Mouse (Mus musculus) midbrain, embryonic 12.5 days (tissue): ENCODE data around the gene Ephb1. TPM values are rescaled to one million over a fixed set of nuclear protein-coding genes. Genes with fewer than 3 reads are reported as not detected.

Experiments used
- ATAC-seq: fragments of 200-750 bp; cut with Nextera tagmentation; 2 replicates; pipeline ENCODE4 v1.8.0; 2017; ENCODE audit warnings: low read depth, moderate TSS enrichment, moderate library complexity; ENCODE audit not compliant: low FRiP score
- H3K27ac ChIP-seq: fragments of 300-500 bp; sonication (generic); replicated peaks from 2 replicates; pipeline ENCODE4 v1.5.1; 2016; ENCODE audit warnings: mild to moderate bottlenecking
- H3K27me3 ChIP-seq: fragments of 300-500 bp; sonication (generic); 2 replicates; pipeline ENCODE4 v1.6.1; 2016; ENCODE audit warnings: mild to moderate bottlenecking
- H3K36me3 ChIP-seq: fragments of 300-500 bp; sonication (generic); 2 replicates; pipeline ENCODE4 v1.6.1; 2016
- H3K4me1 ChIP-seq: fragments of 300-500 bp; sonication (generic); 2 replicates; pipeline ENCODE4 v1.6.1; 2016
- H3K4me2 ChIP-seq: fragments of 300-500 bp; sonication (generic); replicated peaks from 2 replicates; pipeline ENCODE4 v1.6.1; 2016; ENCODE audit warnings: mild to moderate bottlenecking, moderate library complexity
- H3K4me3 ChIP-seq: fragments of 300-500 bp; sonication (generic); 2 replicates; pipeline ENCODE4 v1.5.1; 2016; ENCODE audit warnings: mild to moderate bottlenecking
- H3K9ac ChIP-seq: fragments of 300-500 bp; sonication (generic); replicated peaks from 2 replicates; pipeline ENCODE4 v1.6.1; 2016; ENCODE audit warnings: mild to moderate bottlenecking, moderate library complexity
- H3K9me3 ChIP-seq: fragments of 300-500 bp; sonication (generic); 2 replicates; pipeline ENCODE4 v1.6.1; 2016; ENCODE audit warnings: mild to moderate bottlenecking
- WGBS: fragments of 180-500 bp; shearing (Covaris S2); methylation state at CpG from one replicate; pipeline ENCODE4 v1.1.7; 2016; 5-methylcytosine and 5-hydroxymethylcytosine counted together
- polyA plus RNA-seq: library from polyadenylated mRNA; unstranded; fragments of >200 nt; fragmentation: Nextera tagmentation; extraction: Ambion mirVana; gene quantifications from 2 replicates; pipeline ENCODE4 v1.2.1, GENCODE M21; 2016

Ephb1 gene
- polyA plus RNA-seq, 1 experiment from 2014 or later: 29.9 TPM

DNA sequence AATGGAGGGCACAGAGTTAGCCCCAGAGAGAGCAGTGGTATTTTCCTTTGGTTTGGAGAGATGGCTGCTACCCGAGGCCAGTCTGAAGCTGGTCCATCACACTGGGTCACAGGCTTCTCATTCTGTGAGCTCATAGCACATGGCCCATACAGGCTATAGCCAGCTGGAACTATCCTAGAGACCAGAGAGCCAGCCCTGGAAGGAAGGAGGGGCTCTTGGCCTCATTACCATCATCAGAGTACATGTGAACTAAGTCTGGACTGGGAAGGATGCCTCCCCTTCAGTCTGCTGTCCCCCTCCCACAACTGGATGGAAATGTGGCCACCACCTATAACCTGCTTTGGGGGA is 142.5 kb downstream of the Ephb1 start:
- ATAC-seq: no peak
- WGBS: 0% methylated on average over 1 of the region's 1 CpGs
- Histone ChIP-seq H3K9ac (no peak overlapping the region), H3K4me2 (peak overlapping the region; percentile 27), H3K36me3 (0 out of 2 replicates have a peak, but pooled peaks cover 6% of the 10 kb centered on the region), H3K4me1 (peaks cover 54% of the 10 kb centered on the region), H3K27ac (peak overlapping the region; percentile 82), H3K27me3 (peaks cover 67% of the 10 kb centered on the region), H3K9me3 (no peaks in the 10 kb centered on the region), H3K4me3 (no peak overlapping the region)

DNA sequence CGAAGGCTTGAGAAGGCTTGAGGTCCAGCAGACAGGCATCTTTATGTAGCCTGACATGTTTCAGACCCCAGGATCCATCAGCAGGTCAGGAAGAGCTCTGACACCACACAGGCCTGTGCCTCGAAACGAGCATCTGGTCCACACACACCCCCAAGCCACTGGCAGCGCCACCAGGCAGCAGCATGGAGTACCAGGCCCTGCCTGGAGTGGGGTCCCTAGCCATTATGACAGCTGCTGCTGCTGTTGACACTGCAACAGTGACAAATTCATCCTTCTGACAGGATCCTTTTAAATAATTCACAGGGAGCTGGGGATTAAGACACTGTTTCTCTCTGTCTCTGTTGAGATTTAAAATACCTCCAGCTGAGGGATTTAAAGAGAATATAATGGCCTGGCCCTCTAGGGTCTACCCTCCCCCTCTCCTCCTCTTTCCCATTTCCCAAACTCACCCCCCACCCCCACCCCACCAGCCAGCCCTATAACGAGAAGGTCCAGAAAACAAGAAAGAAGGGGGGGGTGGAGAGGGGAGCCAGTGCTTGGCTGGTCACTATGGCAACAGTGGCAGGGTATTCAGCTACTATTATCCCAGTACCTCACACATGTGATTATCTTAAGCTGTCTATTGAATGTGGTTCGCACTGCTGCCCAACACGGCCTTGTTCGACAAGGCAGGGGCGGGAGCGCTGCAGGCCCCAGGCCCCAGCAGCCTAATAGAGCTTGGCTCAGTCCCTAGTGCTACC is 143.0 kb downstream of the Ephb1 start:
- H3K27ac ChIP-seq: peak overlapping the region; percentile 82
- no peaks in the 10 kb centered on the region for H3K9me3 ChIP-seq
- peaks cover 49% of the 10 kb centered on the region for H3K4me1 ChIP-seq
- H3K27me3 ChIP-seq: peaks cover 67% of the 10 kb centered on the region
- 2% methylated on average over 10 of the region's 10 CpGs for WGBS
- 0 out of 2 replicates have a peak, but pooled peaks cover 6% of the 10 kb centered on the region for H3K36me3 ChIP-seq
- ATAC-seq: peak; percentile 97
- H3K4me3 ChIP-seq: no peak overlapping the region
- H3K9ac ChIP-seq: no peak overlapping the region
- peak overlapping the region; percentile 27; the same call in 1 of the 2 replicates for H3K4me2 ChIP-seq

DNA sequence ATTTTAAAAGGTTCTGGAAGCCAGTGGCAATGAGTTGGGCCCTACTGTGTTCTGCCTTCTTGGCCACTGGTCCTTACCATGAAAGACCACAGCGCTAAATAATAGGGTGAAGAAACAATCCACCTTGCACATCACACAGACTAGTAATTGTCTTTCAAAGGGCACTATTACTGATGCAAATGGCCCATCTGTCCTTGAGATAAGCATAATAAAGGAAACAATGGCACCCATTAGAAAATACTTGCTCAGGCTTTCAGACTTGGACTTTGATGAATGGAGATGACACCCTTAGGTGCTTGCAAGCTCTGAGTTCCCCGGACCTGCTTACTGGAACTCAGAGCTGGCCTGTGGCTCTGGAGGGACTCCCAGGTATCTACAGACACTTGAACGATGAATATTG is 149.0 kb downstream of the Ephb1 start:
- no peak for ATAC-seq
- 67% methylated on average over 3 of the region's 3 CpGs for WGBS
- H3K4me3 ChIP-seq: no peak overlapping the region

DNA sequence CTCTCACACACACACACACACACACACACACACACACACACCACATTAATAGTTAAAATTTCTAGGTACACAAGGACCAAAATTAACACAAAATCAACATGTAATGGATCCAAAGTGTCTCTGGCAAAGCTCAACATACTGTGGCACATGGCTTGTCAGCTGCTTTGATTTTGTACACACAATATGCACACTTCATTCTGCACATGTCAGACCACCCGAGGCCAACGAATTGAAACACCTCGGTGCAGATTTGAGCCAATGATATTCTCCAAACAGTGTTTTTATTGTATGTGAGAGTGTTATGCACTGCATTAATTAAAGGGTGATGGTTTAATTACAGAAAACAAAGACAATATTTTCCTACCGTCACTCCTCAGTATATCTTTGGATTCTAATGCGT is 152.6 kb downstream of the Ephb1 start:
- H3K27me3 ChIP-seq: peaks cover 63% of the 10 kb centered on the region
- no peak overlapping the region for H3K4me2 ChIP-seq
- H3K27ac ChIP-seq: no peak overlapping the region
- H3K4me3 ChIP-seq: no peak overlapping the region
- 86% methylated on average over 5 of the region's 5 CpGs for WGBS
- H3K36me3 ChIP-seq: no peaks in the 10 kb centered on the region
- H3K9me3 ChIP-seq: peaks cover 3% of the 10 kb centered on the region; the same call in 1 of the 2 replicates
- ATAC-seq: no peak
- H3K4me1 ChIP-seq: peaks cover 19% of the 10 kb centered on the region
- no peak overlapping the region for H3K9ac ChIP-seq

More for the DNA sequence above, 149.0 kb downstream of the Ephb1 start:
- 0 out of 2 replicates have a peak, but pooled peaks cover 6% of the 10 kb centered on the region for H3K36me3 ChIP-seq
- H3K4me2 ChIP-seq: no peak overlapping the region
- peaks cover 65% of the 10 kb centered on the region for H3K27me3 ChIP-seq
- H3K4me1 ChIP-seq: peaks cover 8% of the 10 kb centered on the region
- no peak overlapping the region for H3K27ac ChIP-seq
- H3K9me3 ChIP-seq: peaks cover 3% of the 10 kb centered on the region; the same call in 1 of the 2 replicates
- H3K9ac ChIP-seq: no peak overlapping the region

DNA sequence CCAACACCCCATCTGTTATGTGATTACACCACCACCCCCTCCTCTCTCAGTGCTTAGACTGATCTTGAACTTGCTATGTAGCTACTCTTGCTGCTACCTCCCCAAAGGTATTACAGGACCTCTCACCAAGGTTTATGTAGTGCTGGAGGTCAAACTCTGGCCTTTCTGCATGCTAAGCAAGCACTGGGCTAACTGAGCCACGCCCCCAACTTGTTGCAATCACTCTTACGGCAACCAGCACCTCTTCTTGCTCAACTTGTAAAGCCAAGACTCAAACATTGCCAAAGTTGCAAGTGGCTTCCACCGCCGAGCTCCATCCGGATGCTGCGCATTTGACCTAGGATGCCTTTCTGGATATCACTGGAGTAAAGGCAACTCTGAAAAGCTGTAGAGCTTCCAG is 157.6 kb downstream of the Ephb1 start:
- Histone ChIP-seq H3K9ac (no peak overlapping the region), H3K4me2 (no peak overlapping the region), H3K4me1 (peaks cover 38% of the 10 kb centered on the region), H3K36me3 (peaks cover 9% of the 10 kb centered on the region), H3K9me3 (no peaks in the 10 kb centered on the region), H3K27ac (no peak overlapping the region), H3K4me3 (no peak overlapping the region), H3K27me3 (peaks cover 43% of the 10 kb centered on the region)
- ATAC-seq: no peak
- 94% methylated on average over 6 of the region's 6 CpGs for WGBS

DNA sequence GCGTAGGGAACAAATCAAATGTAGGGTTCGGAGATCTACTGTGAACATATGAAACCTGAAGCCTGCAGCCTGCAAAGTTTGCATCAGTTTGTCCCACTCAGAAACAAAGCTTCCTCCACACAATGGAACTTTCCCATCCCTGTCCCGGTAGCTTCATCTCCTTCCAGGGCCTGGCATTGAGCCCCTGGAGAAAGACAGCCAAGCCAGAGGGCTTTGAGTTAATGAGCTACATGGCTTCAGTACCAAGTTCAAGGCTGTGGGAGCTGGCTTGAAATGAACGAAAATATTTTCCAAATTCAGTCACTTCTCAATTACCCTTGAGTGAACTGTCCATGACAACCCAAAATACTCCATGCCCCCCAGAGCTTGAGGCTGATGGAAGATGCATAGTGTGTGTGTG is 160.4 kb downstream of the Ephb1 start:
- Histone ChIP-seq H3K4me1 (peaks cover 44% of the 10 kb centered on the region), H3K9me3 (no peaks in the 10 kb centered on the region), H3K4me2 (no peak overlapping the region), H3K4me3 (no peak overlapping the region), H3K36me3 (peaks cover 9% of the 10 kb centered on the region), H3K27ac (peak overlapping the region; percentile 74), H3K27me3 (peaks cover 50% of the 10 kb centered on the region), H3K9ac (no peak overlapping the region)
- no peak for ATAC-seq
- 75% methylated on average over 4 of the region's 4 CpGs for WGBS

DNA sequence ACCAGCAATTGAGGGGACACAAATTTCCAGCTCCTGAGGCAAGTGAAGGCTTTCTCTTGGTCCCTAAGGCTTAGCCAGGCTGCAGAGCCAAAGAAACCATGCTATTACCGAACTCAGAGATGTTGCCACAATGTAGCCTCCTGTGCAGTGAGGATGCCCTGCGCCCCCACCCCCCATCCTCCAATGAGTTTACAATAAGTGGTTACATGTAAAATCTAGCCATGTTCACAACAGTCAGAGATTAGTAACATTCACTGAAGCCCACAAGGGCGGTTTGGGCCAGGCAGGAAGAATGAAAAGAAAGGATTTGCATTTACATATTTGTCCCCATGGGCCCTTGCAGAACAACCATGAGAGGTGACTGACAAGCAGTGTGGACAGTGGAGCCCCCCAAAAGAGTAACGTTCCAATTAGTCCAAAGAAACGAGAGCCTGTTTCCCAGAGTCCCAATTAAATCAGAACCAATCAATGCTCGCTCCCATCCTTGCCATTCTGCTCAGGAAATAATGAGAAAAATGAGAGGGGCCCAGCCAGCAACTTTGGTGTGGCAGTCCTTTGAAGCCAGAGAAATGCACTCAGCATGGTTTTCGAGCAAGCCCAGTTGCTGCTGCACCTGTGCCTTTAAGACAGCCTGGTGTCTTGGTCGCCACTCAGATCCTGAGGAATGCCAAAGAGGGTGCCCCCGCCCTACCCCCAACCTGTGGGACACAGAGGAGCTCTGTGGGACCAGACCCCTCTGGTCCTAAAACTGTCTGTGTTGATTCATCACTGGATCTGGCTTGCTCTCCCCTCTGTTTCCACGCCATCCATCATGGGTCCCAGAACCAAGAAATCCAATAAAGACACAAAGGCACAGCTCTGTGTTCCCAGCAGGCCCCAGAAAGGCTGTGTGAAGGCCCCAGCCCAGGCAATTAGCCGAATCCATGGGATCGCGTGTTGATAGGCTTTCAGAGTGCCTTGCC is 161.5 kb downstream of the Ephb1 start:
- Histone ChIP-seq H3K4me2 (0 out of 2 replicates have a peak overlapping the region, but pooled peaks have one; percentile 4), H3K36me3 (peaks cover 9% of the 10 kb centered on the region), H3K9me3 (no peaks in the 10 kb centered on the region), H3K27me3 (peaks cover 54% of the 10 kb centered on the region), H3K4me3 (no peak overlapping the region), H3K9ac (no peak overlapping the region), H3K4me1 (peaks cover 36% of the 10 kb centered on the region), H3K27ac (peak overlapping the region; percentile 74)
- ATAC-seq: peak; percentile 85
- WGBS: 27% methylated on average over 13 of the region's 13 CpGs

DNA sequence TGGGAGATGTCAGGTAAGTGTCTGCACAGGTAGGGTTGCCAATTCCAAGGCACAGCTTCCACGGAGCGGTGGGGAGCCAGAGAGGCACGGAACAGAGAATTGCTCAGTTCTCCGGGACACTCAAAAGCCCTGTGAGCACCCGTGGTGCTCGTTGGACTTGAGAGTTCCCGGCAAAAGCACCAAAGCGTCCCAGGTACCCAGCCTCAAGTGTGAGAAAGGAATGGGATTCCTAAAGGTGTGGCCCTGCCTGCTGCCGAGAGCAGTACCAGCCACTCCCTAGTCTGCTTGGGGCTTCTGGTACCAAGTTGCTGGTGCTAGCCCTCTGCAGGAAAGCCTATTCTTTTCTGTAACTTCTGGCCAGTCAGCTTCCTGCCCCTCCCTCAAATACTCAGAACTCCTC is 164.4 kb downstream of the Ephb1 start:
- H3K36me3 ChIP-seq: peaks cover 5% of the 10 kb centered on the region
- H3K9ac ChIP-seq: no peak overlapping the region
- ATAC-seq: no peak
- no peak overlapping the region for H3K4me2 ChIP-seq
- H3K9me3 ChIP-seq: no peaks in the 10 kb centered on the region
- no peak overlapping the region for H3K27ac ChIP-seq
- H3K4me1 ChIP-seq: peaks cover 35% of the 10 kb centered on the region
- H3K4me3 ChIP-seq: no peak overlapping the region
- WGBS: 92% methylated on average over 9 of the region's 9 CpGs
- peaks cover 40% of the 10 kb centered on the region for H3K27me3 ChIP-seq

DNA sequence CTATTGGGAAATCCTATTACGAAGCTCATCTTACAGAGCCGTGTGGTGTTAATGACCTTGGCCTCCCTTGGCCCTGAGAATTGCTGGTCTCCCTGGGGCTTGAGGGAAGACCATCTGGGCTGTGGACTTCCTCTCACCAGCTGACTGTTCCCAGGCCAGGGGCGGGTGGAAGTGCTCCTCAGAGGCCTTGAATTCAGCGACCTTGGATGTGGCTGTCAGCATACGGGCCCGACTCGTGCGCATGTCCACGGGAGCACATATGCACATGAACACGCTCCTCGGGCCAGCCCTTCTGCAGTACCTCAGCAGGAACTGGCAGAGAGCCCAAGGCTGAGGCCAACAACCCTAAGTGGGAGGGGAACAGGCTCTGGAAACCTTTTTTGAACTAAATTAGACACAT is 165.1 kb downstream of the Ephb1 start:
- Histone ChIP-seq H3K9me3 (no peaks in the 10 kb centered on the region), H3K27me3 (peaks cover 34% of the 10 kb centered on the region), H3K9ac (no peak overlapping the region), H3K27ac (no peak overlapping the region), H3K4me2 (no peak overlapping the region), H3K4me1 (peaks cover 38% of the 10 kb centered on the region), H3K4me3 (no peak overlapping the region), H3K36me3 (no peaks in the 10 kb centered on the region)
- WGBS: 71% methylated on average over 11 of the region's 11 CpGs
- ATAC-seq: no peak

DNA sequence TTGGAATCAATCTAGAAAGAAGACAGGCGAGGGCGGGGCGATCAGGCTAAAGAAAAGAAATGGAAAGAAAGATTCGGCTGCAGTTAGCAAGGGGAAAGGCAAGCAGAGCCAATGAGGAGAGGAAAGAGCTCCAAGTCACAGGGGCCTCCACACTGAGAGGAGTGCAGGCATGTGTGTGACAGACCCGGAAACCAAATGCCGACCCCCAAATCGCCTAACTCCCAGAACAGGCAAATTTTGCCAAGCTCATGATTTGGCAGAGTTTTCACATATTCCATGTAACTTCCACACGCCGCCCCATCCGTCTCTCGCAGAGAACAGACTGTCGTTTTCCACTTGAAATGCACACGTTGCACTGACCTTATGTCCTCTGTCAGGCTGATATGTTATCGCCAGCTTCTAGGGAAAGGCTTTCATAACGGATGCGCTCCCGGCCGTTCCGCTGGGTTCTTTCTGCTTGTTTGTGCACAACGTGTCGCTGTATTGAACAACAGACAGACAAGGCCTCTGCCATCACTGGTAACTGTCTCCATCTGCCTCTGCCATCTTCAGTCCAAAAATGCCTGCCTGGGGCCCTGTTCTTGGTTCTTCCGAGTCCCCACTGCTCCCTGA is 170.7 kb downstream of the Ephb1 start:
- Histone ChIP-seq H3K4me3 (no peak overlapping the region), H3K4me2 (no peak overlapping the region), H3K9ac (no peak overlapping the region), H3K27ac (no peak overlapping the region), H3K36me3 (no peaks in the 10 kb centered on the region), H3K4me1 (peaks cover 51% of the 10 kb centered on the region), H3K27me3 (peaks cover 24% of the 10 kb centered on the region), H3K9me3 (no peaks in the 10 kb centered on the region)
- 80% methylated on average over 22 of the region's 22 CpGs for WGBS
- no peak for ATAC-seq

DNA sequence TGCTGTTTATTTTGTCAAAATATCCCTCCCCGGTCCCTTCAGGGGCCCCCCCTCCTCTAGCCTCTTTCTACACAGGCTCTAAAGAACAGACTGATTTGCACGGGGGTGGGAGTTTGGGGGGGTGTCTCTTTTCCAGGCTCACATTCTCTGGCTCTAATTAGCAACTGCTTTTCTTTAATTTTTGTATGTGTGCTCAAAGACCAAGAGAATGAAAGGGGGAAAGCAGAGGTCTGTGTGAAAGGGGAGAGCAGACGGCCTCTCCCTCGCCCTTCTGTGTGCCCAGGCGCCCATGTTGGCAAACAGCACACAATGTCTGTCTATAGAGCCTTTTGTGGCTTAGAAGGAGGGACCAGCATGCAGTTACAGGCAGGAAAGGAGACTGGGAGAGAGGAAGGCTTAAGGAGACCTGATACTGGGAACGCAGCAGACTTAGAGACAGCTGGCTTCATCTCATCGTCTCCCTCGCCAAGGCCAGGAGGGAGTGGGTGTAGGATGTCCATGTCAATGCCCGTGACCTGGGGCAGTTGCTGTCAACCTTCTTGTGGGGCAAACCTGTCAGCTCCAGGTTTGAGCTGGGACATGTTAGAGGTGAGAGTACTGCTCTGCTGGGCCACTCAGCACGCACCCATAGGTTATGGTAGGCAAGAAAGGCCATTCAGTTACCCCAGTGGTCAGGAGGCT is 172.5 kb downstream of the Ephb1 start:
- H3K27ac ChIP-seq: peak overlapping the region; percentile 77
- peaks cover 51% of the 10 kb centered on the region for H3K4me1 ChIP-seq
- no peaks in the 10 kb centered on the region for H3K36me3 ChIP-seq
- peak; percentile 83 for ATAC-seq
- H3K9ac ChIP-seq: peak overlapping the region; percentile 28; the same call in 1 of the 2 replicates
- H3K4me2 ChIP-seq: 0 out of 2 replicates have a peak overlapping the region, but pooled peaks have one; percentile 6
- 41% methylated on average over 10 of the region's 10 CpGs for WGBS
- H3K27me3 ChIP-seq: peaks cover 18% of the 10 kb centered on the region
- no peaks in the 10 kb centered on the region for H3K9me3 ChIP-seq
- no peak overlapping the region for H3K4me3 ChIP-seq
